Mouse (Mus musculus) lung, postnatal 25 days (tissue): ENCODE results near the gene Arfgap2.

Experiments
- DNase-seq: peaks from one replicate; pipeline ENCODE4 v3.0.0; 2022; ENCODE audit warnings: low spot score

Arfgap2 gene

GRCm38 (mm10) chr2:91259493-91259892 lies 5.3 kb upstream of the Arfgap2 start:
- no peak for DNase-seq

GRCm38 (mm10) chr2:91263692-91264660 lies 798 bp upstream of the Arfgap2 start:
- no peak for DNase-seq

GRCm38 (mm10) chr2:91268042-91268441 lies 3.3 kb downstream of the Arfgap2 start:
- no peak for DNase-seq

- DNase-seq, result no peak
These were observed 3.9 kb downstream of the Arfgap2 start for GRCm38 (mm10) chr2:91268706-91269105.

- no peak for DNase-seq
These were observed 4.9 kb downstream of the Arfgap2 start for GRCm38 (mm10) chr2:91269687-91270133.

GRCm38 (mm10) chr2:91278749-91279371 lies 14.1 kb downstream of the Arfgap2 start:
- DNase-seq, result peak; percentile 54

- DNase-seq, result no peak
These were observed 14.6 kb downstream of the Arfgap2 start for GRCm38 (mm10) chr2:91279372-91279755.

- DNase-seq, result peak; percentile 36
These were observed 16.6 kb downstream of the Arfgap2 start for GRCm38 (mm10) chr2:91281366-91281765.

GRCm38 (mm10) chr2:91283972-91284371 lies 19.2 kb downstream of the Arfgap2 start:
- DNase-seq, result no peak

GRCm38 (mm10) chr2:91284375-91285199 lies 19.8 kb downstream of the Arfgap2 start:
- DNase-seq, result no peak

- peak; percentile 78 for DNase-seq
These were observed 21.2 kb downstream of the Arfgap2 start for GRCm38 (mm10) chr2:91285885-91286505.

- DNase-seq, result no peak
These were observed 22.8 kb downstream of the Arfgap2 start for GRCm38 (mm10) chr2:91287563-91287962.

GRCm38 (mm10) chr2:91291197-91292007 lies 26.6 kb downstream of the Arfgap2 start:
- DNase-seq, result peak; percentile 61

GRCm38 (mm10) chr2:91294226-91294625 lies 29.5 kb downstream of the Arfgap2 start:
- DNase-seq, result no peak

- no peak for DNase-seq
These were observed 31.1 kb downstream of the Arfgap2 start for GRCm38 (mm10) chr2:91295895-91296294.

- peak; percentile 58 for DNase-seq
These were observed 34.4 kb downstream of the Arfgap2 start for GRCm38 (mm10) chr2:91299156-91299555.

- no peak for DNase-seq
These were observed 36.0 kb downstream of the Arfgap2 start for GRCm38 (mm10) chr2:91300784-91301183.

GRCm38 (mm10) chr2:91301836-91302235 lies 37.1 kb downstream of the Arfgap2 start:
- DNase-seq, result no peak

GRCm38 (mm10) chr2:91302845-91303244 lies 38.1 kb downstream of the Arfgap2 start:
- DNase-seq, result no peak

GRCm38 (mm10) chr2:91305926-91306325 lies 41.2 kb downstream of the Arfgap2 start:
- DNase-seq, result no peak

GRCm38 (mm10) chr2:91306589-91306988 lies 41.8 kb downstream of the Arfgap2 start:
- DNase-seq, result no peak
